Mouse (Mus musculus): Measurements from ENCODE around the gene Pml. TPM values are rescaled to one million over a fixed set of nuclear protein-coding genes. Genes with fewer than 3 reads are reported as not detected.

Gene Pml
- 6.8 and 10.8 TPM in 2 replicates for polyA plus RNA-seq (2012)

- TF ChIP-seq TAL1 (IDR thresholded peaks at IDR 0.05; ENCODE audit: low read length) (no peak), GATA1 (IDR thresholded peaks at IDR 0.05; ENCODE audit: low read length) (no peak)
- H3K36me3 ChIP-seq (ENCODE audit: control insufficient read depth) = peaks cover 32% of the 10 kb centered on the region
- H3K9me3 ChIP-seq (ENCODE audit: control insufficient read depth, low read length) = no peaks in the 10 kb centered on the region
- H3K27me3 ChIP-seq (ENCODE audit: control insufficient read depth) = no peaks in the 10 kb centered on the region
- H3K4me3 ChIP-seq (replicated peaks) = peak within 1 kb of the TSS; percentile 90
- H3K4me1 ChIP-seq (ENCODE audit: control insufficient read depth) = peaks cover 82% of the 10 kb centered on the region
Observed at GRCm38 (mm10) chr9:58249592-58250192, at the start of gene Pml. TSS of gene Pml (minus strand) at chr9:58249786.

GRCm38 (mm10) chr9:58297961-58298477 lies 48.4 kb upstream of the Pml start:
- TF ChIP-seq TAL1 (IDR thresholded peaks at IDR 0.05; ENCODE audit: low read length) = no peak
- TF ChIP-seq GATA1 (IDR thresholded peaks at IDR 0.05; ENCODE audit: low read length) = no peak
- no peaks in the 10 kb centered on the region for H3K27me3 ChIP-seq (ENCODE audit: control insufficient read depth)

GRCm38 (mm10) chr9:58297065-58297464 lies 47.5 kb upstream of the Pml start:
- TF ChIP-seq TAL1 (IDR thresholded peaks at IDR 0.05; ENCODE audit: low read length) = no peak
- no peak for TF ChIP-seq GATA1 (IDR thresholded peaks at IDR 0.05; ENCODE audit: low read length)
- H3K36me3 ChIP-seq (ENCODE audit: control insufficient read depth) = no peaks in the 10 kb centered on the region
- no peak overlapping the region for H3K4me3 ChIP-seq (replicated peaks)
- H3K27me3 ChIP-seq (ENCODE audit: control insufficient read depth) = no peaks in the 10 kb centered on the region; the same call in 1 of the 2 replicates
- H3K4me1 ChIP-seq (ENCODE audit: control insufficient read depth) = no peaks in the 10 kb centered on the region; the same call in 1 of the 2 replicates
- H3K9me3 ChIP-seq (ENCODE audit: control insufficient read depth, low read length) = no peaks in the 10 kb centered on the region

More at GRCm38 (mm10) chr9:58297961-58298477, 48.4 kb upstream of the Pml start:
- no peak overlapping the region for H3K4me3 ChIP-seq (replicated peaks)
- no peaks in the 10 kb centered on the region for H3K36me3 ChIP-seq (ENCODE audit: control insufficient read depth)
- no peaks in the 10 kb centered on the region; the same call in 1 of the 2 replicates for H3K4me1 ChIP-seq (ENCODE audit: control insufficient read depth)
- H3K9me3 ChIP-seq (ENCODE audit: control insufficient read depth, low read length) = no peaks in the 10 kb centered on the region

- no peaks in the 10 kb centered on the region; the same call in 1 of the 2 replicates for H3K4me1 ChIP-seq (ENCODE audit: control insufficient read depth)
- H3K4me3 ChIP-seq (replicated peaks) = no peak overlapping the region
- no peaks in the 10 kb centered on the region; the same call in 1 of the 2 replicates for H3K27me3 ChIP-seq (ENCODE audit: control insufficient read depth)
- H3K9me3 ChIP-seq (ENCODE audit: control insufficient read depth, low read length) = no peaks in the 10 kb centered on the region
- no peak for TF ChIP-seq GATA1 (IDR thresholded peaks at IDR 0.05; ENCODE audit: low read length)
- no peak for TF ChIP-seq TAL1 (IDR thresholded peaks at IDR 0.05; ENCODE audit: low read length)
- no peaks in the 10 kb centered on the region for H3K36me3 ChIP-seq (ENCODE audit: control insufficient read depth)
Observed at GRCm38 (mm10) chr9:58295766-58296361, 46.3 kb upstream of the Pml start.

GRCm38 (mm10) chr9:58295345-58295744 lies 45.8 kb upstream of the Pml start:
- H3K4me3 ChIP-seq (replicated peaks) = no peak overlapping the region
- H3K4me1 ChIP-seq (ENCODE audit: control insufficient read depth) = no peaks in the 10 kb centered on the region; the same call in 1 of the 2 replicates
- H3K27me3 ChIP-seq (ENCODE audit: control insufficient read depth) = no peaks in the 10 kb centered on the region; the same call in 1 of the 2 replicates
- H3K36me3 ChIP-seq (ENCODE audit: control insufficient read depth) = no peaks in the 10 kb centered on the region
- TF ChIP-seq TAL1 (IDR thresholded peaks at IDR 0.05; ENCODE audit: low read length) (no peak), GATA1 (IDR thresholded peaks at IDR 0.05; ENCODE audit: low read length) (no peak)
- H3K9me3 ChIP-seq (ENCODE audit: control insufficient read depth, low read length) = no peaks in the 10 kb centered on the region

GRCm38 (mm10) chr9:58294527-58294926 lies 44.9 kb upstream of the Pml start:
- no peaks in the 10 kb centered on the region for H3K36me3 ChIP-seq (ENCODE audit: control insufficient read depth)
- TF ChIP-seq TAL1 (IDR thresholded peaks at IDR 0.05; ENCODE audit: low read length) = no peak
- TF ChIP-seq GATA1 (IDR thresholded peaks at IDR 0.05; ENCODE audit: low read length) = no peak
- H3K27me3 ChIP-seq (ENCODE audit: control insufficient read depth) = no peaks in the 10 kb centered on the region; the same call in 1 of the 2 replicates
- no peaks in the 10 kb centered on the region; the same call in 1 of the 2 replicates for H3K4me1 ChIP-seq (ENCODE audit: control insufficient read depth)
- H3K9me3 ChIP-seq (ENCODE audit: control insufficient read depth, low read length) = no peaks in the 10 kb centered on the region
- H3K4me3 ChIP-seq (replicated peaks) = no peak overlapping the region

GRCm38 (mm10) chr9:58289901-58290300 lies 40.3 kb upstream of the Pml start:
- no peaks in the 10 kb centered on the region for H3K4me1 ChIP-seq (ENCODE audit: control insufficient read depth)
- no peaks in the 10 kb centered on the region; the same call in 1 of the 2 replicates for H3K27me3 ChIP-seq (ENCODE audit: control insufficient read depth)
- no peak overlapping the region for H3K4me3 ChIP-seq (replicated peaks)
- TF ChIP-seq TAL1 (IDR thresholded peaks at IDR 0.05; ENCODE audit: low read length) (no peak), GATA1 (IDR thresholded peaks at IDR 0.05; ENCODE audit: low read length) (no peak)
- H3K36me3 ChIP-seq (ENCODE audit: control insufficient read depth) = no peaks in the 10 kb centered on the region
- H3K9me3 ChIP-seq (ENCODE audit: control insufficient read depth, low read length) = no peaks in the 10 kb centered on the region

GRCm38 (mm10) chr9:58289090-58289489 lies 39.5 kb upstream of the Pml start:
- TF ChIP-seq TAL1 (IDR thresholded peaks at IDR 0.05; ENCODE audit: low read length) (no peak), GATA1 (IDR thresholded peaks at IDR 0.05; ENCODE audit: low read length) (no peak)
- H3K27me3 ChIP-seq (ENCODE audit: control insufficient read depth) = no peaks in the 10 kb centered on the region; the same call in 1 of the 2 replicates

GRCm38 (mm10) chr9:58283431-58283830 lies 33.8 kb upstream of the Pml start:
- Histone ChIP-seq H3K4me1 (ENCODE audit: control insufficient read depth) (peaks cover 15% of the 10 kb centered on the region), H3K27me3 (ENCODE audit: control insufficient read depth) (no peaks in the 10 kb centered on the region; the same call in 1 of the 2 replicates), H3K36me3 (ENCODE audit: control insufficient read depth) (no peaks in the 10 kb centered on the region), H3K9me3 (ENCODE audit: control insufficient read depth, low read length) (no peaks in the 10 kb centered on the region), H3K4me3 (replicated peaks) (no peak overlapping the region)
- no peak for TF ChIP-seq GATA1 (IDR thresholded peaks at IDR 0.05; ENCODE audit: low read length)
- no peak for TF ChIP-seq TAL1 (IDR thresholded peaks at IDR 0.05; ENCODE audit: low read length)

More at GRCm38 (mm10) chr9:58289090-58289489, 39.5 kb upstream of the Pml start:
- no peaks in the 10 kb centered on the region for H3K4me1 ChIP-seq (ENCODE audit: control insufficient read depth)
- no peak overlapping the region for H3K4me3 ChIP-seq (replicated peaks)
- H3K9me3 ChIP-seq (ENCODE audit: control insufficient read depth, low read length) = no peaks in the 10 kb centered on the region
- no peaks in the 10 kb centered on the region for H3K36me3 ChIP-seq (ENCODE audit: control insufficient read depth)
